Mouse (Mus musculus): Measurements from ENCODE around the gene Dpp9.

GRCm38 (mm10) chr17:56139355-56139754 is 79.3 kb downstream of the Dpp9 start:
- TF ChIP-seq CTCF (IDR thresholded peaks at IDR 0.05; ENCODE audit: extremely low read depth, insufficient read depth, low read length) (no peak), POLR2A (IDR thresholded peaks at IDR 0.05; ENCODE audit: extremely low read depth, insufficient read depth, low read length) (no peak)
